Mouse (Mus musculus): Measurements from ENCODE around the gene Cat. TPM values are rescaled to one million over a fixed set of nuclear protein-coding genes. Genes with fewer than 3 reads are reported as not detected.
A peak's percentile ranks its signal among the peaks of the same experiment; 100 is the strongest.

Cat gene
- polyA plus RNA-seq, 1 experiment = 607 TPM

- peak; percentile 52 for DNase-seq
- no peak for TF ChIP-seq POLR2A (IDR thresholded peaks at IDR 0.05; ENCODE audit: low read depth, low read length)
- no peak for TF ChIP-seq CTCF (conservative IDR thresholded peaks at IDR 0.05; ENCODE audit: insufficient read depth, insufficient read length, low read depth, low read length)
- H3K4me1 ChIP-seq (ENCODE audit: control insufficient read depth, insufficient read depth, low read length) = peaks cover 37% of the 10 kb centered on the region
- no peak overlapping the region for H3K27ac ChIP-seq (ENCODE audit: insufficient read depth, low read depth, low read length)
- peaks cover 10% of the 10 kb centered on the region for H3K36me3 ChIP-seq (ENCODE audit: control insufficient read depth, insufficient read depth, low read length)
- no peak overlapping the region for H3K4me3 ChIP-seq (ENCODE audit: insufficient read depth, low read depth, low read length)
- H3K27me3 ChIP-seq (replicated peaks; ENCODE audit: control insufficient read depth, insufficient read depth, low read length) = no peaks in the 10 kb centered on the region
- 63% methylated on average over 8 of the region's 8 CpGs for WGBS
These were observed 20.4 kb downstream of the Cat start for GRCm38 (mm10) chr2:103464524-103464923.

DNA sequence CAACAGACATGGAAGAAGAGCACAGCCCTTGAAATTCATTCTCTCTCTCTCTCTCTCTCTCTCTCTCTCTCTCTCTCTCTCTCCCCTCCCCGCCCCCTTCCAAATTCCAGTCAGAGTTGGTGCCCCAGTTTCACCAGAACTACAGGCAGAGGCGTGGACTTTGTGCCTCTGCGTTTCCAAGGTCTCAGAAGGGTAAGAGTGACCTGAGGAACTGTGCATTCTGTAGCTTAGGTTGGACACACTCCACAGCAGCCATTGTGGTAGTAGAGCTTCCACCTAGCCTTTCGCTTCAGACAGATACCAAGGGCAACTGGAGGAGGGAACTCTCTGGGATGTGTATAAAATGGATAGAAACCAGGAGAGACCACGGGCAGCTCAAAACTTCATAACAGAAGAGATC lies 22.2 kb downstream of the Cat start:
- H3K4me3 ChIP-seq (ENCODE audit: insufficient read depth, low read depth, low read length) = no peak overlapping the region
- H3K27ac ChIP-seq (ENCODE audit: insufficient read depth, low read depth, low read length) = peak overlapping the region; percentile 4; the same call in 1 of the 2 replicates
- no peaks in the 10 kb centered on the region for H3K27me3 ChIP-seq (replicated peaks; ENCODE audit: control insufficient read depth, insufficient read depth, low read length)
- peaks cover 36% of the 10 kb centered on the region for H3K4me1 ChIP-seq (ENCODE audit: control insufficient read depth, insufficient read depth, low read length)
- 69% methylated on average over 5 of the region's 5 CpGs for WGBS
- no peak for TF ChIP-seq POLR2A (IDR thresholded peaks at IDR 0.05; ENCODE audit: low read depth, low read length)
- TF ChIP-seq CTCF (conservative IDR thresholded peaks at IDR 0.05; ENCODE audit: insufficient read depth, insufficient read length, low read depth, low read length) = no peak
- peaks cover 11% of the 10 kb centered on the region for H3K36me3 ChIP-seq (ENCODE audit: control insufficient read depth, insufficient read depth, low read length)
- peak; percentile 59 for DNase-seq

DNA sequence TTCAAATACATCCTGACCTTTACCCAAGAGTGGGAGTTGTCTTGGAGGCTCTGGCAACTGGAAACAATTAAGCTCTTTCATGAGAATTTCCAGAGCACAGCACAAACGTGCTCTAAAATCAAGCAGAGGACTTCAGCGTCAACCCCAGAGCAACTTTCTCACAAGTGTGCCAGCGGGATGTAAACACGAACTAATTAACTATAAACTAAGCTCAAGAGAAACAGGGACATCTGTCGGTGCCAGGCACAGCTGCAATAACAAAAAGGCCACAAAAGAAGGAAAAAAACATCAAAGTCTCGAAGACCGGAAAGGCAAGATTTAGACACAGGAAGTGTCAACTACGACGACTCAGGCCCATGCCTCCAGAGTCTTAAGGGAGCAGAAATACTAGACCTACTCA lies 23.2 kb downstream of the Cat start:
- Histone ChIP-seq H3K27me3 (replicated peaks; ENCODE audit: control insufficient read depth, insufficient read depth, low read length) (no peaks in the 10 kb centered on the region), H3K36me3 (ENCODE audit: control insufficient read depth, insufficient read depth, low read length) (peaks cover 7% of the 10 kb centered on the region; the same call in 1 of the 2 replicates), H3K4me1 (ENCODE audit: control insufficient read depth, insufficient read depth, low read length) (peaks cover 27% of the 10 kb centered on the region), H3K4me3 (ENCODE audit: insufficient read depth, low read depth, low read length) (no peak overlapping the region), H3K27ac (ENCODE audit: insufficient read depth, low read depth, low read length) (peak overlapping the region; percentile 3; the same call in 1 of the 2 replicates)
- 20% methylated on average over 9 of the region's 9 CpGs for WGBS
- TF ChIP-seq CTCF (conservative IDR thresholded peaks at IDR 0.05; ENCODE audit: insufficient read depth, insufficient read length, low read depth, low read length) (no peak), POLR2A (IDR thresholded peaks at IDR 0.05; ENCODE audit: low read depth, low read length) (no peak)
- DNase-seq = no peak

DNA sequence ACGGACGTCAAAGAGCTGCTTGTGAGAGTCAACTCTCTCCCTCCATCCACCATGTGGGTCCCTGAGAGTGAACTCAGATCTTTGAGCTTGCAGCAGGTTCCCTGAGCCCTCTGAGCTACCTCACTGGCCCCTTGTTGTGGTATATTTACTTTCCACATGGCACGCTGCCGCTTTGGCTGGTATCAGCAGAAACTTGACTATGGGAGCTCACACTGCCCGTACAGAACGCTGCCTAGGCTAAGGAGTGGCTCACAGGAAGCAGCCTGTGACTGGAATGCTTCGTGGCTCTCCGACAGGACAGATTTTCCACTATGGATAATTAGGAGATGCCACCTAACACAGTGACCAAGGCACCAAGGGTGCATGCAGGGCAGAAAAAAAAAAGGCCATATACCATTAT lies 23.8 kb downstream of the Cat start:
- no peak overlapping the region for H3K27ac ChIP-seq (ENCODE audit: insufficient read depth, low read depth, low read length)
- peaks cover 10% of the 10 kb centered on the region; the same call in 1 of the 2 replicates for H3K36me3 ChIP-seq (ENCODE audit: control insufficient read depth, insufficient read depth, low read length)
- DNase-seq = no peak
- TF ChIP-seq POLR2A (IDR thresholded peaks at IDR 0.05; ENCODE audit: low read depth, low read length) (no peak), CTCF (conservative IDR thresholded peaks at IDR 0.05; ENCODE audit: insufficient read depth, insufficient read length, low read depth, low read length) (no peak)
- WGBS = 51% methylated on average over 8 of the region's 8 CpGs
- H3K4me3 ChIP-seq (ENCODE audit: insufficient read depth, low read depth, low read length) = no peak overlapping the region
- H3K27me3 ChIP-seq (replicated peaks; ENCODE audit: control insufficient read depth, insufficient read depth, low read length) = no peaks in the 10 kb centered on the region
- peaks cover 27% of the 10 kb centered on the region for H3K4me1 ChIP-seq (ENCODE audit: control insufficient read depth, insufficient read depth, low read length)

GRCm38 (mm10) chr2:103459069-103459468 lies 25.9 kb downstream of the Cat start:
- peaks cover 16% of the 10 kb centered on the region for H3K4me1 ChIP-seq (ENCODE audit: control insufficient read depth, insufficient read depth, low read length)
- H3K4me3 ChIP-seq (ENCODE audit: insufficient read depth, low read depth, low read length) = no peak overlapping the region
- peaks cover 15% of the 10 kb centered on the region; the same call in 1 of the 2 replicates for H3K36me3 ChIP-seq (ENCODE audit: control insufficient read depth, insufficient read depth, low read length)
- H3K27me3 ChIP-seq (replicated peaks; ENCODE audit: control insufficient read depth, insufficient read depth, low read length) = no peaks in the 10 kb centered on the region
- 92% methylated on average over 10 of the region's 10 CpGs for WGBS
- TF ChIP-seq POLR2A (IDR thresholded peaks at IDR 0.05; ENCODE audit: low read depth, low read length) = no peak
- no peak for TF ChIP-seq CTCF (conservative IDR thresholded peaks at IDR 0.05; ENCODE audit: insufficient read depth, insufficient read length, low read depth, low read length)
- H3K27ac ChIP-seq (ENCODE audit: insufficient read depth, low read depth, low read length) = no peak overlapping the region
- no peak for DNase-seq

- peak; percentile 48 for DNase-seq
- no peak overlapping the region for H3K27ac ChIP-seq (ENCODE audit: insufficient read depth, low read depth, low read length)
- 82% methylated on average over 7 of the region's 7 CpGs for WGBS
- peaks cover 18% of the 10 kb centered on the region for H3K36me3 ChIP-seq (ENCODE audit: control insufficient read depth, insufficient read depth, low read length)
- H3K4me3 ChIP-seq (ENCODE audit: insufficient read depth, low read depth, low read length) = no peak overlapping the region
- H3K4me1 ChIP-seq (ENCODE audit: control insufficient read depth, insufficient read depth, low read length) = peaks cover 4% of the 10 kb centered on the region
- TF ChIP-seq CTCF (conservative IDR thresholded peaks at IDR 0.05; ENCODE audit: insufficient read depth, insufficient read length, low read depth, low read length) = no peak
- H3K27me3 ChIP-seq (replicated peaks; ENCODE audit: control insufficient read depth, insufficient read depth, low read length) = no peaks in the 10 kb centered on the region
These were observed 27.3 kb downstream of the Cat start for GRCm38 (mm10) chr2:103457628-103458027.

GRCm38 (mm10) chr2:103457048-103457447 lies 27.9 kb downstream of the Cat start:
- 75% methylated on average over 5 of the region's 5 CpGs for WGBS
- H3K27ac ChIP-seq (ENCODE audit: insufficient read depth, low read depth, low read length) = no peak overlapping the region
- DNase-seq = no peak
- H3K36me3 ChIP-seq (ENCODE audit: control insufficient read depth, insufficient read depth, low read length) = peaks cover 18% of the 10 kb centered on the region
- H3K4me1 ChIP-seq (ENCODE audit: control insufficient read depth, insufficient read depth, low read length) = peaks cover 2% of the 10 kb centered on the region; the same call in 1 of the 2 replicates
- TF ChIP-seq POLR2A (IDR thresholded peaks at IDR 0.05; ENCODE audit: low read depth, low read length) (no peak), CTCF (conservative IDR thresholded peaks at IDR 0.05; ENCODE audit: insufficient read depth, insufficient read length, low read depth, low read length) (no peak)
- no peaks in the 10 kb centered on the region for H3K27me3 ChIP-seq (replicated peaks; ENCODE audit: control insufficient read depth, insufficient read depth, low read length)
- H3K4me3 ChIP-seq (ENCODE audit: insufficient read depth, low read depth, low read length) = no peak overlapping the region
